Mouse (Mus musculus) thymus, postnatal 36 days (tissue): ENCODE results near the gene Tnrc6c.
A peak's percentile ranks its signal among the peaks of the same experiment; 100 is the strongest.

Experiments used
- DNase-seq, 2 experiments: peaks; one replicate each; pipeline ENCODE4 v3.0.0; 2022; ENCODE audit warnings: mixed read lengths in 2 of 2

The Tnrc6c gene

DNA sequence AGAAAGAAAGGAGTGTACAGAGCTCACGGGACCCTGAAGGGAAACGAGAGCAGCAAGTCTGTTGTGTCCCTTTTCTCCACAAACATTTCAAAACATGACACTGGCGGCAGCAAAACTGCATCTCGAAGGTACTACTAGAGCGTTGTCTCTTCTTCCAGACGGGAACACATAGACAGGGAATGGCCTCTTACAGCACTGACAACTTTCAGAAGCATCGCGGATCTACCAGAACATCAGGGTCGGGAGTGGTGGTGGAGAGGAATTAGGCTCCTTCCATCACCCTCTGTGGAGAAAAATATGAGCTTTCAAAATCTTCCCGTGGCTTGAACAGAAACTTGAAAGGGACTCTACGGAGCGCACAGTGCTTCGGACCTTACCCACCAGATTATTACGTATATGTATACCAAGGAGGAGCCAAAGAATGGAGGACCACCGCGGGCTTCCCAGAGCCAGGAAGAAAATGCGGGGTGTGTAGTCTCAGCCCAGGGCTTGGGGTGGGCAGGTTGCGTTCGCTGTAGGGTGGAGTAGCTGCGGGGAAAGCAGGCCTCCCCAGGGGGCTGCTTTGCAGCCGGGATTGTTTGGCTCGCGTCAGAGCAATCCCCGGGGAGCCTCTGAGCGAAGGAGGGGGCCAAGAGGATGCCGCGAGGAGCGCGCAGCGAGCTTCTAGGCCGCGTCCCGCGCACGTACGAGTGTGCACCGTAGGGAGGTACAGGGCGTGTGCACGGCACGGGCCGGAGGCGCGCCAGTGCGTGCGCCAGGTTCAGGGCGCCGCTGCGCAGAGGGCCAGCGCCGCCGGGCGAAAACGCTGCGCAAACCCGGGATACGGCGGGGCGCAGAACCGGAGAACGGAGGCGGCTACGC lies at the start of gene Tnrc6c:
Gene Tnrc6c (plus strand): TSS at position 799 of the 861 bp plus-strand sequence.
- DNase-seq = peak; percentile 82 to 90

DNA sequence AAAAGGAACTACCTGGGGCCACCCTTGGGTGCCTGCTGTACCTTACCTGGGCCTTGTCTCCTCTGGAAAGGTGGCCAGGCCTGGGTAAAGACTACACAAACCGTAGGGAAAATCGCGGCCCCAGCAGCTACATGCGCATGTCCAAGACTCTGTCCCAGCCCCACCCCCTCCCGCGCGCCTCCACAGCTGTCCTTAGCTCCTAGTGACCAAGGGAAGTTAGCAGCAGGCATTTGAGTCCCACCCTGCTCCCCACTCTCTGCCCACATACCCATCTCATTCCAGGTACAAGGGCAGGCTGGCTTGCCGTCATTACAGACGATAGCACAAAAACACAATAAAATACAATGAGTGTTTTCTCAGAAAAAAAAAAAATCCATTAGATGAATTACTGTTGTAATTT lies 48.0 kb upstream of the Tnrc6c start:
- no peak for DNase-seq

- no peak for DNase-seq
Measured at GRCm38 (mm10) chr11:117606605-117607203, 47.4 kb upstream of the Tnrc6c start.

GRCm38 (mm10) chr11:117608141-117608789 lies 45.8 kb upstream of the Tnrc6c start:
- DNase-seq = no peak

- DNase-seq = no peak
Measured at GRCm38 (mm10) chr11:117608976-117609375, 45.1 kb upstream of the Tnrc6c start.

DNA sequence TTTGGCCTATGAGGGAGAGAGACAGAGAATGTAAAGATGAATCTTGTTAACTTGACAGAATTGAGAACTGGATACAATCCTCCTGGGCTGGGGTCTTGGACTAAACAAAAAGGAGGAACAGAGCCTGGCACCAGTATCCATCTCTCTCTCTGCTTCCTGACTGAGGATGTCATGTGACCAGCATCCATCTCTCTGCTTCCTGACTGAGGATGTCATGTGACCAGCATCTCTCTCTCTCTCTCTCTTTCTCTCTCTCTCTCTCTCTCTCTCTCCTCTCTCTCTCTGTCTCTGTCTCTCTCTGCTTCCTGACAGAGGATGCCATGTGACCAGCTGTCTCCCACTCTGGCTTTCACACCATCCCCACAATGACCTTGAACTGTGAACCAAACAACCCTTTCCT lies 43.5 kb upstream of the Tnrc6c start:
- no peak for DNase-seq

GRCm38 (mm10) chr11:117611068-117611467 lies 43.0 kb upstream of the Tnrc6c start:
- DNase-seq = peak; percentile 67 to 82

- no peak for DNase-seq
Measured at GRCm38 (mm10) chr11:117611860-117612259, 42.2 kb upstream of the Tnrc6c start.

DNA sequence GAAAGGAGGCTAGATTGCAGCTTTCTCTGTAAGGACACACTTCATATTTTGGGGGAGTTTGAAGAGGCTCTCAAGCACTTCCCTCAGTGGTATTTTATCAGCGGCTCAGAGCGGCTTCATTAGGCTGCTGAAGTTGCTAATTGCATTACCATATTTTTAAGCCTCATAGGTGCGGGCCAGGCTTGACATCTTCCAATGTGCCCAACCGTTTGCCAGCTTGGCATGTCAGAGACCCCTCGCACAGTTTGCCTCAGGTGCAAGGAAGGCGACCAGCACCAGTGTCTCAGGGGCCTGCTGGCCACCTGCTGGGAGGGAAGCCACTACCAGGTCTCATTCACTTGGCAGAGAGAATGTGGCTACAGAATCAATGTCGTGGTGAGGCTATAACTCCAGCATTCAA lies 41.2 kb upstream of the Tnrc6c start:
- DNase-seq = no peak

DNA sequence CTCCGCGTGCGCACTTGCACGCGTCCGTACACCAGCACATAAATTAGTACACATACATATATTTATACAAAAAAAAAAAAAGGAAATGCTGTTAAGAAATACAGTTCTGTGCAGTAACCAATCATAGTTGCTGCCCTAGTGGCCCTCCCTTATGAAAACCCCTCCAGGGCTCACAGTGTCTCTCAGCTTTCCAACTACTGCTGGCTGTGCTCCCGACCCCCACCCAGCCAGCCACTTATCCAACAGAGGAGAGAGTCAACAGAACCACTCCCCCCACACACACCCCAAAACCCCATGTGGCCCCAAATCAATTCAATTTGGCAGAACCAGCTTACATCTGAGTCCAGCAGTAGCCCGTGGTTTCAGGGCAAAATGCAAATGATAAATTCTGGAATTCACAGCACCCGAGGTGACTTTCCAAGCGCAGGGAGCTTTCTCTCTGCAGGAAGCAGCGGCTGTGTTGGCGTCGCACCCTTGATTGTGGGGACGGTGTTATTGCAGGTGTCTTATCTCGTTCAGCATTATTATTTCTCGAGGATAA lies 36.7 kb upstream of the Tnrc6c start:
- no peak for DNase-seq

DNA sequence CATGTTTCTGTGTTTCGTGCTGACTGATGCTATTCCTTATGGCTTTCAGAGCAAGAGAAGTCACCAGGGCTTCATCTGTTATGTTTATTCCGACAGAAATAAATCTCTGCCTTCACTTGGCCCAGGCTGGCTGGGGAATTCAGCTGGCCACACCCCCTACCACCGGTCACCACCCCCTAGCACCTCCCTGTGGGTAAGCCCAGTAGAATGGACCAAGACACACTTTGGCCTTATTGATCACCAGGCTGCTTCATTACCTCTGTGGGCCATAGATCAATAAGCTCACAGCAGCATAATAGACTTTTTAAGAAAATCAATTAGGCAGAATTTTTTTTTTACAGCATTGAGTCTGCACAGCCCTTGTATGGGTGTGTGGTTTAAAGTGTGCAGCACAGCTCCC lies 35.9 kb upstream of the Tnrc6c start:
- DNase-seq = no peak

DNA sequence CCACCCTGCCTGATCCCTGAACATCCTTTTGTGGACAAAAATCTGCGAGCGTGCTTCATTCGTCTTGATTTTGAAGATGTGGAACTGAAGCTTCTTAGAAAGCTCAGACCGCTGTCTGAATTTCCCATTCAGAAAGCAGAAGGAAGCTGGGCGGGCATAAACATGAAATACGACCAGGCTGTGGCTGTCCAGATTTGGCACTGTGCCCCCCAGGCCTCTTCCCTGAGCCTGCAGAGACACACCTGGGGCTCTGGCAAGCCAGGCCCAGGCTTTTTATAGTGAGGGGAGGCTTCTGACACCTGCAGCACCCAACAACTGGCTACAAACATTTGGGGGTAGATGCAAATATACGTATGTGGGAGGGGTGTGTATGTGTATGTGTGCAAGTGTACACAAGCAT lies 35.3 kb upstream of the Tnrc6c start:
- peak in 1 of 2 experiments; percentile 48 for DNase-seq

GRCm38 (mm10) chr11:117619581-117619980 lies 34.5 kb upstream of the Tnrc6c start:
- DNase-seq = no peak

- no peak for DNase-seq
Measured at GRCm38 (mm10) chr11:117625196-117625595, 28.9 kb upstream of the Tnrc6c start.

DNA sequence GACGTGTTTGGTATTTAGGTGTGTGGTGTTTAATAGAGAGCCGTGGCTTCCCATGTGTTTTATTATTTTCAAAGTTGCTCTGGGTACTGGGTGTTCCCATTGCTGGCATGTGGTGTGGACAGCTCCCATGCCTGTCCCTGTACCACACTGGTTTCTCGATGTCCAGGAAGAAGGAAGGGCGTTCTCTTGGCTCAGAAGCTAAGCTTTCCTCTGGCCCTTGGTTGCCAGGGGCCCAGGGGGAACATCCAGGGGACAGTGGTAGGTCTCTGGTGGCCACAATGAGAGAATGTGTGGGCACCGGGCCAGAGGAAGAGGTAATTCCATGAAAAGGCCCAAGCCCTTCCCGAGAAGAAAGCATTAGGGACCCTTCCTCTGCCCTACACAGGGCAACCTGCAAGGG lies 27.5 kb upstream of the Tnrc6c start:
- no peak for DNase-seq

DNA sequence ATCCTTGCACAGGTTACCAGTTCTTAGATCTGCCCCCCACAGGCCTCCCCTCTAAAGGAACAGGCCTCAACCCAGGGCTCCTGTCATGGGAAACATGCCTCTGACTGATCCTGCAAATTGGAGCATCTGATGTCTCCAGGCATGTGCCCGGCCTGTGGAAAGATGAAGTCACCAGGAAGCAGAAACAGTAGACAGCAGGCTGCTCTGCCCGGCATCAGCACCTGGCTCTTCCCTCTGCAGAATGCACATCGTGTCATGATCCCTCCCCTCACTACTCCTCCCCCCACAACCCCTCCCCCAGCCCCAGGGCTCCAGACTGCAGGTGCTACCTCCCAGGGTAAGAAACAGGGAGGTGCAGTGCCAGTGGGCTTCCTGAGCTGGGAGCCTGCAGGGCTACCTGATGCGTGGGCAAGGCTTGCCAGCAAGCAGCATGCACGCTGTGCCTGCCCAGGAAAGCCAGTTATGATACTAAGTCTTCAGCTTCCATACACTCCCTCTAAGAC lies 27.0 kb upstream of the Tnrc6c start:
- DNase-seq = peak; percentile 69 to 88

DNA sequence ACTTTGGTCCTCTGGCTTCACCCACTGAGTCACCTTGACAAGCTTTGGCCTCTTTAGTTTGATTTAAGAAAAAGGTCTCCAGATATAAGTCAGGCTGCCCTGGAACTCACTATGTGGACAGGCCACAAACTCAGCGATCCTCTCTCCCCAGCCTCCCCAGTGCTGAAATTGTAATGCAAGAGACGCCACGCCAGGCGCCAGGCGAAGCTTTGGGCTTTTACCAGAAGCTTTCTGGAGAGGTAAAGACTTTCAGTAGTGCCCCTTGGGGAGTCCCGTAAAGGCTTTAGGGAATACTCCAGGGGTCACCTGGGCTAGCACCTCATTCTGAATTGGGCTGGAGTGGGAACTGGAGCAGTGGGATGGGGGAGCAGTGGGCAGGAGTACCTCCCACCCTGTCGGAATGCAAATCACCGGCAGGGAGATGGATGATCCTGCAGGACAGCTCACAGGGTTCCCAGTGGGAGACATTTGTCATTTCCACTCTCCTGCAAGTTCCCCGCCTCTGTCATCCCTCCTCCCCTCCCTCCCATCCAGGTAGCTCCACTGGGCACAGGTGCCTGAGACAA lies 26.3 kb upstream of the Tnrc6c start:
- DNase-seq = peak in 1 of 2 experiments; percentile 38

- DNase-seq = peak in 1 of 2 experiments; percentile 37
Measured at GRCm38 (mm10) chr11:117628312-117628779, 25.7 kb upstream of the Tnrc6c start.

GRCm38 (mm10) chr11:117629865-117630264 lies 24.2 kb upstream of the Tnrc6c start:
- no peak for DNase-seq

- DNase-seq = no peak
Measured at GRCm38 (mm10) chr11:117630868-117631565, 23.1 kb upstream of the Tnrc6c start.

DNA sequence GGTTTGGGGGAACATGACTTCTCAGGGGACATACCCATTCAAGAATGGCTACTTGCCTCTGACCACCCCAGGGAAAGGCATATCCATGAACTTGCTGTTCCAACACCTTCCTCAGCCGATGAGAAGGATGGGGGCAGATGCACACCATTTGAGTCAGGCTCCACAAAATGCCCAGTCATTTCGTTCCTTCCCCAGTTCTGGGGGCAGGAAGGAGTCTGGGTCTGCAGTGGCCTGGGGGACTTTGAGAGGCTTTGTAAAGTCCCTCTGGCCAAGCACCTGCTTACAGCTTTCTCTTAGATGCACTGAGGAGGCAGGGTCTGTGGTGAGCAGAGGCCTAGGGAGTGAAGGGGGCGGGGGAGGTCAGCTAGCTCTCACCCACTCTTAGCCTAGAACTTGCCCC lies 20.8 kb upstream of the Tnrc6c start:
- no peak for DNase-seq

GRCm38 (mm10) chr11:117638386-117638785 lies 15.7 kb upstream of the Tnrc6c start:
- peak in 1 of 2 experiments; percentile 24 for DNase-seq
